Mouse (Mus musculus): ENCODE results near the gene Hydin. TPM values are rescaled to one million over a fixed set of nuclear protein-coding genes. Genes with fewer than 3 reads are reported as not detected.

Hydin gene
- polyA plus RNA-seq (2012; fragmentation: generic; extraction: Trizol): under 1 TPM in 1 of 2 experiments, not detected in 1; 0.01 TPM

DNA sequence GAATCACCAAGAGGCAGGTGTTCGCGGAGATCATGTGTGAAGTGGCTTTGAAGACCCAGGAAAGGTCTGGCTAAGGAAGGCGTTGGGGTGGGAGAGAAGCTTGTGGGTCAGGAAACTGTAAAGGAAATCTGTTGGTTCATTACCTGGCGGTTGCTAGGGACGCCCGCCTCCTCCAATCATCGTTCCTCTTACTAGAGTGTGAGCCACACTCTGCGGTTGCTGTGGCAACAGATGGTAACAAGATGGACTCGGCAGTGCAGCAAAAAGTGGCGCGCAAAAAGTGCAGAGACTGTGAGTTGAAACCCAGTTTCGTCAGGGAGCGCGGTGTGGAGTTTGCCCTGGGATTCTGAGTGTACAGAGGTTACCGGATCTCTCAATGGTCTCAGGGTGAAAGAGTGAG is at the start of gene Hydin:
Hydin (plus strand) TSS at position 237 of the 400 bp plus-strand sequence.

GRCm38 (mm10) chr8:110618391-110619207 is 351.8 kb downstream of the Hydin start, which contains the start of gene Vac14:
Gene Vac14 (plus strand): TSS chr8:110618585.

Other genes starting within 250 kb of the Hydin start
- gene Chst4, start 227.2 kb upstream of the Hydin start, polyA plus RNA-seq (2012; fragmentation: generic; extraction: Trizol): under 1 TPM; 0.05 to 0.11 TPM
- gene Zfp612, start 187.2 kb upstream of the Hydin start, polyA plus RNA-seq (2012; fragmentation: generic; extraction: Trizol): not detected
- not detected for gene Gm21964, start 165.8 kb upstream of the Hydin start, polyA plus RNA-seq (2012; fragmentation: generic; extraction: Trizol)
- not detected for gene Gm17720, start 164.2 kb upstream of the Hydin start, polyA plus RNA-seq (2012; fragmentation: generic; extraction: Trizol)
- gene Calb2, start 98.8 kb upstream of the Hydin start, polyA plus RNA-seq (2012; fragmentation: generic; extraction: Trizol): not detected
- gene Cmtr2, start 51.3 kb upstream of the Hydin start, polyA plus RNA-seq (2012; fragmentation: generic; extraction: Trizol): 1 to 10 TPM in 1 of 2 experiments, under 1 TPM in 1; 0.19 to 1.3 TPM